Mouse (Mus musculus) limb, embryonic 10.5 days (tissue): ENCODE results near the gene Isx. TPM values are rescaled to one million over a fixed set of nuclear protein-coding genes. Genes with fewer than 3 reads are reported as not detected.

Source experiments
- DNase-seq: peaks from one replicate; pipeline ENCODE4 v3.0.0-alpha.2; 2017; ENCODE audit warnings: low spot score
- H3K27ac ChIP-seq: fragments of 300-500 bp; sonication (generic); 2 replicates; pipeline ENCODE4 v1.5.1; 2016; ENCODE audit warnings: mild to moderate bottlenecking
- H3K27me3 ChIP-seq: fragments of 300-500 bp; sonication (generic); 2 replicates; pipeline ENCODE4 v1.6.1; 2016; ENCODE audit warnings: low read depth, mild to moderate bottlenecking; ENCODE audit not compliant: poor library complexity, severe bottlenecking
- H3K36me3 ChIP-seq: fragments of 300-500 bp; sonication (generic); 2 replicates; pipeline ENCODE4 v1.6.1; 2016; ENCODE audit warnings: mild to moderate bottlenecking, moderate library complexity
- H3K4me1 ChIP-seq: fragments of 300-500 bp; sonication (generic); 2 replicates; pipeline ENCODE4 v1.6.1; 2016
- H3K4me3 ChIP-seq: fragments of 300-500 bp; sonication (generic); 2 replicates; pipeline ENCODE4 v1.5.1; 2016; ENCODE audit warnings: mild to moderate bottlenecking, moderate library complexity
- H3K9me3 ChIP-seq: fragments of 300-500 bp; sonication (generic); replicated peaks from 2 replicates; pipeline ENCODE4 v1.6.1; 2016; ENCODE audit warnings: mild to moderate bottlenecking
- WGBS: fragments of 180-500 bp; shearing (Covaris S2); methylation state at CpG from one replicate; pipeline ENCODE4 v1.1.7; 2016; 5-methylcytosine and 5-hydroxymethylcytosine counted together
- polyA plus RNA-seq: library from polyadenylated mRNA; unstranded; fragments of >200 nt; fragmentation: Nextera tagmentation; extraction: Ambion mirVana; gene quantifications from 2 replicates; pipeline ENCODE4 v1.2.1, GENCODE M21; 2016

Isx gene
- polyA plus RNA-seq, 1 experiment from 2014 or later = not detected

GRCm38 (mm10) chr8:74910708-74911107, 37.7 kb downstream of the Isx start:
- Histone ChIP-seq H3K9me3 (no peaks in the 10 kb centered on the region), H3K4me3 (no peak overlapping the region), H3K4me1 (no peaks in the 10 kb centered on the region), H3K27ac (no peak overlapping the region), H3K27me3 (no peaks in the 10 kb centered on the region), H3K36me3 (no peaks in the 10 kb centered on the region)
- DNase-seq = no peak
- 68% methylated on average over 1 of the region's 1 CpGs for WGBS

GRCm38 (mm10) chr8:74920691-74921421, 47.9 kb downstream of the Isx start:
- WGBS = 43% methylated on average over 8 of the region's 8 CpGs

GRCm38 (mm10) chr8:74921882-74922518, 49.0 kb downstream of the Isx start:
- no peak for DNase-seq
- no peaks in the 10 kb centered on the region for H3K4me1 ChIP-seq

More at GRCm38 (mm10) chr8:74920691-74921421, 47.9 kb downstream of the Isx start:
- no peaks in the 10 kb centered on the region for H3K9me3 ChIP-seq
- no peak overlapping the region for H3K4me3 ChIP-seq
- no peaks in the 10 kb centered on the region for H3K27me3 ChIP-seq
- no peaks in the 10 kb centered on the region for H3K4me1 ChIP-seq
- H3K27ac ChIP-seq = no peak overlapping the region
- no peaks in the 10 kb centered on the region for H3K36me3 ChIP-seq
- no peak for DNase-seq

GRCm38 (mm10) chr8:74927940-74928339, 55.0 kb downstream of the Isx start:
- H3K27me3 ChIP-seq = no peaks in the 10 kb centered on the region
- DNase-seq = no peak
- no peaks in the 10 kb centered on the region for H3K36me3 ChIP-seq
- 46% methylated on average over 1 of the region's 1 CpGs for WGBS
- no peak overlapping the region for H3K4me3 ChIP-seq
- H3K4me1 ChIP-seq = peaks cover 6% of the 10 kb centered on the region; the same call in 1 of the 2 replicates
- no peak overlapping the region for H3K27ac ChIP-seq
- no peaks in the 10 kb centered on the region for H3K9me3 ChIP-seq

More at GRCm38 (mm10) chr8:74921882-74922518, 49.0 kb downstream of the Isx start:
- Histone ChIP-seq H3K27me3 (no peaks in the 10 kb centered on the region), H3K9me3 (no peaks in the 10 kb centered on the region), H3K36me3 (no peaks in the 10 kb centered on the region), H3K27ac (no peak overlapping the region), H3K4me3 (no peak overlapping the region)
- WGBS = 78% methylated on average over 4 of the region's 4 CpGs

GRCm38 (mm10) chr8:74930731-74931130, 57.8 kb downstream of the Isx start:
- Histone ChIP-seq H3K27ac (no peak overlapping the region), H3K4me1 (peaks cover 10% of the 10 kb centered on the region; the same call in 1 of the 2 replicates), H3K9me3 (no peaks in the 10 kb centered on the region), H3K36me3 (no peaks in the 10 kb centered on the region), H3K4me3 (no peak overlapping the region), H3K27me3 (no peaks in the 10 kb centered on the region)
- peak; percentile 48 for DNase-seq
- 15% methylated on average over 3 of the region's 3 CpGs for WGBS

GRCm38 (mm10) chr8:74935308-74935707, 62.3 kb downstream of the Isx start:
- WGBS = 30% methylated on average over 6 of the region's 6 CpGs

GRCm38 (mm10) chr8:74936656-74937055, 63.7 kb downstream of the Isx start:
- 93% methylated on average over 2 of the region's 2 CpGs for WGBS
- Histone ChIP-seq H3K27ac (no peak overlapping the region), H3K4me1 (peaks cover 10% of the 10 kb centered on the region; the same call in 1 of the 2 replicates), H3K36me3 (no peaks in the 10 kb centered on the region), H3K9me3 (no peaks in the 10 kb centered on the region), H3K27me3 (no peaks in the 10 kb centered on the region), H3K4me3 (no peak overlapping the region)
- no peak for DNase-seq

More at GRCm38 (mm10) chr8:74935308-74935707, 62.3 kb downstream of the Isx start:
- H3K4me1 ChIP-seq = peaks cover 10% of the 10 kb centered on the region; the same call in 1 of the 2 replicates
- DNase-seq = peak; percentile 63
- H3K27me3 ChIP-seq = no peaks in the 10 kb centered on the region
- no peaks in the 10 kb centered on the region for H3K36me3 ChIP-seq
- no peak overlapping the region for H3K4me3 ChIP-seq
- H3K9me3 ChIP-seq = no peaks in the 10 kb centered on the region
- no peak overlapping the region for H3K27ac ChIP-seq

- H3K27ac ChIP-seq = no peak overlapping the region
- no peak for DNase-seq
- no peak overlapping the region for H3K4me3 ChIP-seq
- H3K36me3 ChIP-seq = no peaks in the 10 kb centered on the region
- no peaks in the 10 kb centered on the region for H3K27me3 ChIP-seq
- H3K9me3 ChIP-seq = no peaks in the 10 kb centered on the region
- H3K4me1 ChIP-seq = no peaks in the 10 kb centered on the region
- WGBS = 87% methylated on average over 3 of the region's 3 CpGs
Observed at GRCm38 (mm10) chr8:74942056-74942455, 69.1 kb downstream of the Isx start.

Other genes starting within 250 kb of the Isx start
- 46.6 and 48.2 TPM in 2 replicates for gene Hmgxb4, start 120.2 kb downstream of the Isx start, polyA plus RNA-seq
- gene Tom1, start 160.5 kb downstream of the Isx start, polyA plus RNA-seq = 33.5 and 36.5 TPM in 2 replicates
- gene Hmox1, start 220.4 kb downstream of the Isx start, polyA plus RNA-seq = 18.5 and 22.9 TPM in 2 replicates
- 364 and 378 TPM in 2 replicates for gene Mcm5, start 236.4 kb downstream of the Isx start, polyA plus RNA-seq